Mouse (Mus musculus) liver, adult 2 months (tissue): ENCODE data around the gene Psmc3ip.

Source experiments
- CTCF ChIP-seq: fragments of 200-500 bp; IDR thresholded peaks from 2 replicates; pipeline ENCODE4 v1.5.1; 2011; ENCODE audit warnings: low read depth, low read length, control low read depth
- POLR2A ChIP-seq: fragments of 200-500 bp; IDR thresholded peaks from 2 replicates; pipeline ENCODE4 v1.6.1; 2011; ENCODE audit warnings: low read length, control low read depth; ENCODE audit not compliant: insufficient read depth; ENCODE audit errors: extremely low read depth

GRCm38 (mm10) chr11:101062165-101062884 lies 32.9 kb downstream of the Psmc3ip start:
- no peak for TF ChIP-seq POLR2A
- TF ChIP-seq CTCF: no peak
